Mouse (Mus musculus): ENCODE results near the gene Zfp113.

Zfp113 gene

GRCm38 (mm10) chr5:138155443-138155976, at the start of gene Zfp113:
Zfp113 (minus strand) TSS chr5:138155744.
- in situ Hi-C loops (cut with MboI, MseI): no loop called here

- in situ Hi-C loops (cut with MboI, MseI): loop anchor here in 1 of 2 experiments (10.0 kb wide), 1 partner anchor 513 kb away; no protein-coding TSS in a partner anchor
These were observed 46.5 kb upstream of the Zfp113 start for GRCm38 (mm10) chr5:138202086-138202485.

GRCm38 (mm10) chr5:138199576-138199975, 44.0 kb upstream of the Zfp113 start:
- in situ Hi-C loops (cut with MboI, MseI): loop anchor here in 1 of 2 experiments (5.0 kb wide), 1 partner anchor 423 kb away; the partner anchor contains the start of gene A430033K04Rik

- in situ Hi-C loops (cut with MboI, MseI): loop anchor here in 1 of 2 experiments (5.0 kb wide), 1 partner anchor 427 kb away; the partner anchor contains the start of gene A430033K04Rik
These were observed 39.9 kb upstream of the Zfp113 start for GRCm38 (mm10) chr5:138195463-138195862.

- in situ Hi-C loops (cut with MboI, MseI): loop anchor here in 1 of 2 experiments (5.0 kb wide), 1 partner anchor 427 kb away; the partner anchor contains the start of gene A430033K04Rik
These were observed 39.3 kb upstream of the Zfp113 start for GRCm38 (mm10) chr5:138194755-138195345.

GRCm38 (mm10) chr5:138193771-138194727, 38.5 kb upstream of the Zfp113 start, which contains the start of gene Mblac1:
Mblac1 (plus strand) TSS chr5:138194314.
- in situ Hi-C loops (cut with MboI, MseI): no loop called here

- in situ Hi-C loops (cut with MboI, MseI): loop anchor here in 1 of 2 experiments (5.0 kb wide), 1 partner anchor 75 kb away; the partner anchor contains the start of gene BC037034
These were observed 32.2 kb upstream of the Zfp113 start for GRCm38 (mm10) chr5:138187661-138188306.

GRCm38 (mm10) chr5:138186950-138187638, 31.6 kb upstream of the Zfp113 start, which contains the start of the genes Taf6 and Cnpy4:
Taf6 (minus strand) TSS chr5:138187451.
Cnpy4 (plus strand) TSS chr5:138187485.
- in situ Hi-C loops (cut with MboI, MseI): loop anchor here in 1 of 2 experiments (5.0 kb wide), 1 partner anchor 75 kb away; the partner anchor contains the start of gene BC037034

GRCm38 (mm10) chr5:138173217-138173616, 17.7 kb upstream of the Zfp113 start:
- in situ Hi-C loops (cut with MboI, MseI): loop anchor here in 1 of 2 experiments (10.0 kb wide), 1 partner anchor 878 kb away; the partner anchor contains the start of gene Ufsp1

- in situ Hi-C loops (cut with MboI, MseI): loop anchor here in 1 of 2 experiments (10.0 kb wide), 1 partner anchor 877 kb away; the partner anchor contains the start of gene Ufsp1
These were observed 16.3 kb upstream of the Zfp113 start, which contains the start of the genes Ap4m1 and Mcm7 for GRCm38 (mm10) chr5:138171695-138172491. Ap4m1 (plus strand) TSS chr5:138172002. Mcm7 (minus strand) TSS chr5:138172422.

GRCm38 (mm10) chr5:138170936-138171561, 15.5 kb upstream of the Zfp113 start:
- in situ Hi-C loops (cut with MboI, MseI): loop anchor here in 1 of 2 experiments (10.0 kb wide), 1 partner anchor 876 kb away; the partner anchor contains the start of gene Ufsp1

- in situ Hi-C loops (cut with MboI, MseI): loop anchor here in 1 of 2 experiments (5.0 to 10.0 kb wide), 2 partner anchors 561 to 868 kb away; partner anchors contain the start of gene Mospd3
These were observed 10.1 kb upstream of the Zfp113 start for GRCm38 (mm10) chr5:138165594-138165993.

- in situ Hi-C loops (cut with MboI, MseI): loop anchor here in 1 of 2 experiments (5.0 to 10.0 kb wide), 2 partner anchors 381 to 559 kb away; partner anchors contain the start of gene Mospd3
These were observed 8.1 kb upstream of the Zfp113 start for GRCm38 (mm10) chr5:138163610-138164009.

- in situ Hi-C loops (cut with MboI, MseI): loop anchor here in 1 of 2 experiments (5.0 to 10.0 kb wide), 2 partner anchors 381 to 558 kb away; partner anchors contain the start of gene Mospd3
These were observed 7.5 kb upstream of the Zfp113 start for GRCm38 (mm10) chr5:138163046-138163445.

- in situ Hi-C loops (cut with MboI, MseI): loop anchor here in 1 of 2 experiments (5.0 to 10.0 kb wide), 2 partner anchors 379 to 556 kb away; partner anchors contain the start of gene Mospd3
These were observed 5.5 kb upstream of the Zfp113 start, which contains the start of gene Cops6 for GRCm38 (mm10) chr5:138160842-138161665. Cops6 (plus strand) TSS chr5:138161071.

- in situ Hi-C loops (cut with MboI, MseI): loop anchor here in 1 of 2 experiments (5.0 to 10.0 kb wide), 2 partner anchors 378 to 555 kb away; partner anchors contain the start of gene Mospd3
These were observed 4.7 kb upstream of the Zfp113 start for GRCm38 (mm10) chr5:138160224-138160762.

GRCm38 (mm10) chr5:138154390-138154789, 1.2 kb downstream of the Zfp113 start:
- in situ Hi-C loops (cut with MboI, MseI): no loop called here
